Mouse (Mus musculus): ENCODE results near the gene Fxyd1. TPM values are rescaled to one million over a fixed set of nuclear protein-coding genes. Genes with fewer than 3 reads are reported as not detected.

Fxyd1 gene
- total and polyA plus RNA-seq, 3 experiments, result 0.22 TPM; not detected in 2

GRCm38 (mm10) chr7:31086175-31086755, 29.3 kb upstream of the Fxyd1 start:
- Histone ChIP-seq H3K4me3 (ENCODE audit: control insufficient read depth in 1 of 2, insufficient read depth in 1 of 2, low read depth in 2 of 2, low read length in 2 of 2) (no peak overlapping the region), H3K9ac (ENCODE audit: control insufficient read depth, low read depth, low read length, poor library complexity, severe bottlenecking) (no peak overlapping the region), H3K79me2 (ENCODE audit: control insufficient read depth, insufficient read depth, low read length, poor library complexity) (no peaks in the 10 kb centered on the region), H3K4me1 (ENCODE audit: control insufficient read depth in 1 of 2, insufficient read depth in 2 of 2, low read length in 2 of 2) (no peaks in the 10 kb centered on the region), H3K36me3 (ENCODE audit: control insufficient read depth in 1 of 2, insufficient read depth in 2 of 2, low read length in 2 of 2) (no peaks in the 10 kb centered on the region), H3K9me3 (replicated peaks; ENCODE audit: insufficient read depth, low read length) (no peaks in the 10 kb centered on the region), H3K27ac (ENCODE audit: control insufficient read depth, low read depth, low read length) (no peak overlapping the region), H3K27me3 (ENCODE audit: control insufficient read depth in 1 of 2, insufficient read depth in 2 of 2, low read length in 2 of 2) (peaks cover 3 to 8% of the 10 kb centered on the region in 2 experiments)
- no peak for DNase-seq (ENCODE audit: low read depth, low spot score)
- no peak for TF ChIP-seq MXI1 (IDR thresholded peaks at IDR 0.05; ENCODE audit: low read depth, low read length)
- no peak for TF ChIP-seq MAZ (IDR thresholded peaks at IDR 0.05; ENCODE audit: low read depth, low read length)
- no peak for TF ChIP-seq USF2 (IDR thresholded peaks at IDR 0.05; ENCODE audit: borderline replicate concordance in 1 of 2, insufficient read depth in 1 of 2, low read depth in 1 of 2, low read length in 2 of 2)
- no peak for TF ChIP-seq ETS1 (IDR thresholded peaks at IDR 0.05; ENCODE audit: low read depth, low read length)
- TF ChIP-seq ZMIZ1 (IDR thresholded peaks at IDR 0.05; ENCODE audit: low read depth, low read length), result no peak
- TF ChIP-seq RAD21 (IDR thresholded peaks at IDR 0.05; ENCODE audit: low read depth, low read length), result no peak
- TF ChIP-seq ZNF384 (IDR thresholded peaks at IDR 0.05; ENCODE audit: low read depth, low read length), result no peak

GRCm38 (mm10) chr7:31085171-31085570, 28.2 kb upstream of the Fxyd1 start:
- no peak overlapping the region for H3K27ac ChIP-seq (ENCODE audit: control insufficient read depth, low read depth, low read length)
- peaks cover 3 to 11% of the 10 kb centered on the region in 2 experiments for H3K27me3 ChIP-seq (ENCODE audit: control insufficient read depth in 1 of 2, insufficient read depth in 2 of 2, low read length in 2 of 2)
- TF ChIP-seq CHD1 (IDR thresholded peaks at IDR 0.05; ENCODE audit: low read depth, low read length) (no peak), ZKSCAN1 (IDR thresholded peaks at IDR 0.05; ENCODE audit: low read depth, low read length) (no peak), USF1 (IDR thresholded peaks at IDR 0.05; ENCODE audit: low read depth, low read length) (no peak), RCOR1 (IDR thresholded peaks at IDR 0.05; ENCODE audit: low read depth, low read length) (no peak), ETS1 (IDR thresholded peaks at IDR 0.05; ENCODE audit: low read depth, low read length) (no peak), NELFE (IDR thresholded peaks at IDR 0.05; ENCODE audit: low read depth, low read length) (no peak), NRF1 (IDR thresholded peaks at IDR 0.05; ENCODE audit: insufficient read depth, low read depth, low read length, poor library complexity, severe bottlenecking) (no peak), CTCF (IDR thresholded peaks at IDR 0.05 in 2 of 3, conservative IDR thresholded peaks at IDR 0.05 in 1 of 3; ENCODE audit: control insufficient read depth in 1 of 3, insufficient read depth in 1 of 3, low read depth in 2 of 3, low read length in 3 of 3, poor library complexity in 1 of 3, severe bottlenecking in 1 of 3) (no peak), GATA1 (IDR thresholded peaks at IDR 0.05; ENCODE audit: low read depth, low read length) (no peak), MYB (IDR thresholded peaks at IDR 0.05; ENCODE audit: low read depth, low read length) (no peak), KAT2A (conservative IDR thresholded peaks at IDR 0.05; ENCODE audit: low read depth, low read length) (no peak), RAD21 (IDR thresholded peaks at IDR 0.05; ENCODE audit: low read depth, low read length) (no peak), CHD2 (IDR thresholded peaks at IDR 0.05; ENCODE audit: low read length) (no peak)
- no peaks in the 10 kb centered on the region for H3K4me1 ChIP-seq (ENCODE audit: control insufficient read depth in 1 of 2, insufficient read depth in 2 of 2, low read length in 2 of 2)
- H3K79me2 ChIP-seq (ENCODE audit: control insufficient read depth, insufficient read depth, low read length, poor library complexity), result no peaks in the 10 kb centered on the region
- DNase-seq (ENCODE audit: low read depth, low spot score), result no peak
- no peaks in the 10 kb centered on the region for H3K36me3 ChIP-seq (ENCODE audit: control insufficient read depth in 1 of 2, insufficient read depth in 2 of 2, low read length in 2 of 2)
- no peak overlapping the region for H3K4me3 ChIP-seq (ENCODE audit: control insufficient read depth in 1 of 2, insufficient read depth in 1 of 2, low read depth in 2 of 2, low read length in 2 of 2)
- H3K9me3 ChIP-seq (replicated peaks; ENCODE audit: insufficient read depth, low read length), result no peaks in the 10 kb centered on the region
- no peak overlapping the region for H3K9ac ChIP-seq (ENCODE audit: control insufficient read depth, low read depth, low read length, poor library complexity, severe bottlenecking)

All from MEL (cell line).